Mouse (Mus musculus) neutrophil, adult 59 days (primary cell): ENCODE measurements around the gene Rybp. TPM values are rescaled to one million over a fixed set of nuclear protein-coding genes. Genes with fewer than 3 reads are reported as not detected.

ENCODE experiments used
- total RNA-seq, 2 experiments: library from RNA; stranded (reverse); gene quantifications; 1 replicate in 1 of 2; 2 replicates in 1 of 2; pipeline ENCODE4 v1.2.4; 2023

Rybp gene
- total RNA-seq: 10 to 100 TPM; 51.1 to 52.8 TPM

GRCm38 (mm10) chr6:100287334-100288015 is at the start of gene Rybp:
TSS of gene Rybp (minus strand) at chr6:100287485.

